Mouse (Mus musculus) kidney, postnatal 0 days (tissue): ENCODE data around the gene Tmem121b. TPM values are rescaled to one million over a fixed set of nuclear protein-coding genes. Genes with fewer than 3 reads are reported as not detected.

Experiments
- ATAC-seq: fragments of 200-750 bp; cut with Nextera tagmentation; replicated peaks from 2 replicates; pipeline ENCODE4 v1.8.0; 2017; ENCODE audit warnings: low read depth, moderate number of reproducible peaks, moderate TSS enrichment, moderate library complexity; ENCODE audit not compliant: low FRiP score
- DNase-seq: peaks from one replicate; pipeline ENCODE4 v3.0.0-alpha.2; 2016; ENCODE audit warnings: low spot score
- H3K27ac ChIP-seq: fragments of 300-500 bp; sonication (generic); 2 replicates; pipeline ENCODE4 v1.5.1; 2014; ENCODE audit warnings: mild to moderate bottlenecking
- H3K27me3 ChIP-seq: fragments of 300-500 bp; sonication (generic); 2 replicates; pipeline ENCODE4 v1.6.1; 2014; ENCODE audit warnings: low read length, mixed read lengths; ENCODE audit not compliant: insufficient read depth
- H3K36me3 ChIP-seq: fragments of 300-500 bp; sonication (generic); 2 replicates; pipeline ENCODE4 v1.6.1; 2014; ENCODE audit warnings: low read length, mixed read lengths; ENCODE audit not compliant: insufficient read depth
- H3K4me1 ChIP-seq: fragments of 300-500 bp; sonication (generic); replicated peaks from 2 replicates; pipeline ENCODE4 v1.6.1; 2014; ENCODE audit warnings: antibody characterized with exemption, low read length, mixed read lengths; ENCODE audit not compliant: insufficient read depth
- H3K4me2 ChIP-seq: fragments of 300-500 bp; sonication (generic); 2 replicates; pipeline ENCODE4 v1.6.1; 2014; ENCODE audit warnings: mild to moderate bottlenecking, low read length, moderate library complexity, mixed read lengths
- H3K4me3 ChIP-seq: fragments of 300-500 bp; sonication (generic); replicated peaks from 2 replicates; pipeline ENCODE4 v1.5.1; 2014; ENCODE audit warnings: low read depth, low read length
- H3K9ac ChIP-seq: fragments of 300-500 bp; sonication (generic); 2 replicates; pipeline ENCODE4 v1.6.1; 2014; ENCODE audit warnings: low read depth, low read length
- H3K9me3 ChIP-seq: fragments of 300-500 bp; sonication (generic); replicated peaks from 2 replicates; pipeline ENCODE4 v1.6.1; 2016; ENCODE audit warnings: low read length, inconsistent platforms, mixed read lengths
- CTCF ChIP-seq: IDR thresholded peaks from 2 replicates; pipeline ENCODE4 v1.5.1; 2016; ENCODE audit warnings: antibody characterized with exemption, low read depth, mild to moderate bottlenecking, moderate library complexity
- WGBS: fragments of 180-500 bp; shearing (Covaris S2); extraction: QIAGEN DNeasy Blood & Tissue Kit; methylation state at CpG from one replicate; pipeline ENCODE4 v1.1.7; 2014; 5-methylcytosine and 5-hydroxymethylcytosine counted together
- polyA plus RNA-seq: library from polyadenylated mRNA; unstranded; fragments of >200 nt; fragmentation: Nextera tagmentation; extraction: Ambion mirVana; gene quantifications from 2 replicates; pipeline ENCODE4 v1.2.1, GENCODE M21; 2015

Gene Tmem121b
- polyA plus RNA-seq, 1 experiment from 2014 or later, result 0.12 TPM

DNA sequence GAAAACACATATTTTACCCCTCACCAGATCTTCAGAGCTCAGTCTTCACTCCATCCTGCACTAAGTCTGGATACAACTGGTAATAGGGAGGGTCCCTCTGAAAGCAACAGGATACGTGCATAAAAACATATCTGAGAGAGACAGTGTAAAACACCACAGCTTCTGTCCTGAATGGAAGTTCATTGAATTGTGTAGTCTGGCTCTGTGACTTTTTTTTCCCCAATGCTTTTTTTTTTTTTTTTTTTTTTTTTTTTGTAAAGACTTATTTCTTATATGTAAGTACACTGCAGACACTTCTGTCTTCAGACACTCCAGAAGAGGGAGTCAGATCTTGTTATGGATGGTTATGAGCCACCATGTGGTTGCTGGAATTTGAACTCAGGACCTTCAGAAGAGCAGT is 39.0 kb upstream of the Tmem121b start:
- H3K4me3 ChIP-seq, result no peak overlapping the region
- 63% methylated on average over 1 of the region's 1 CpGs for WGBS
- ATAC-seq, result no peak
- no peaks in the 10 kb centered on the region for H3K27me3 ChIP-seq
- no peaks in the 10 kb centered on the region for H3K9me3 ChIP-seq
- H3K27ac ChIP-seq, result no peak overlapping the region
- TF ChIP-seq CTCF, result no peak
- no peak overlapping the region for H3K9ac ChIP-seq
- H3K36me3 ChIP-seq, result no peaks in the 10 kb centered on the region
- H3K4me1 ChIP-seq, result no peaks in the 10 kb centered on the region
- H3K4me2 ChIP-seq, result no peak overlapping the region
- no peak for DNase-seq

- no peaks in the 10 kb centered on the region for H3K27me3 ChIP-seq
- no peak for TF ChIP-seq CTCF
- H3K9ac ChIP-seq, result peak within 1 kb of the TSS; percentile 85
- H3K4me1 ChIP-seq, result no peaks in the 10 kb centered on the region
- H3K9me3 ChIP-seq, result no peaks in the 10 kb centered on the region
- 0 out of 2 replicates have a peak within 1 kb of the TSS, but pooled peaks have one; percentile 47 for H3K27ac ChIP-seq
- 0% methylated on average over 75 of the region's 75 CpGs for WGBS
- ATAC-seq (peak; percentile 97), DNase-seq (peak; percentile 96)
- no peaks in the 10 kb centered on the region for H3K36me3 ChIP-seq
- peak within 1 kb of the TSS; percentile 99 for H3K4me3 ChIP-seq
- peak within 1 kb of the TSS; percentile 78 for H3K4me2 ChIP-seq
These were observed 37.7 kb upstream of the Tmem121b start, which contains the start of gene Hdhd5 for GRCm38 (mm10) chr6:120531020-120531965. Gene Hdhd5 (minus strand): TSS chr6:120531319.

DNA sequence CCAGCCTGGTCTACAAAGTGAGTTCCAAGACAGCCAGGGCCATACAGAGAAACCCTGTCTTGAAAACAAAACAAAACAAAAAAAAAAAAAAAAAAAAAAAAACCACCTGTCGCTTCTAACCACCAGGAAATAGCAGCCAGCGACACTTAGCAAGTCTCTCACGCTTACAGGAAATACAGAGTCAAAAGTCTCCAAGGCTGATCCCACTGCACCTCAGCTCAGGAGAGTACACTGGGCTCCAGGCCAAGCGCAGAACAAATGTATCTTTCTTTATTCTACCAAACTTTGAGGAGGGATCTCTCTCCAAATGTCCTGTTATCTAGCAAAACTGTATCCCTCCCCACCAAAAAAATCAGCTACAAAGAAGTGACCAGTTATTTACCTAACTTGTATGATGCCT is 35.5 kb upstream of the Tmem121b start:
- Histone ChIP-seq H3K9ac (no peak overlapping the region), H3K4me2 (no peak overlapping the region), H3K36me3 (no peaks in the 10 kb centered on the region), H3K9me3 (no peaks in the 10 kb centered on the region), H3K27me3 (no peaks in the 10 kb centered on the region), H3K4me3 (no peak overlapping the region), H3K27ac (no peak overlapping the region), H3K4me1 (no peaks in the 10 kb centered on the region)
- WGBS, result 53% methylated on average over 4 of the region's 4 CpGs
- no peak for DNase-seq
- no peak for ATAC-seq
- TF ChIP-seq CTCF, result no peak

DNA sequence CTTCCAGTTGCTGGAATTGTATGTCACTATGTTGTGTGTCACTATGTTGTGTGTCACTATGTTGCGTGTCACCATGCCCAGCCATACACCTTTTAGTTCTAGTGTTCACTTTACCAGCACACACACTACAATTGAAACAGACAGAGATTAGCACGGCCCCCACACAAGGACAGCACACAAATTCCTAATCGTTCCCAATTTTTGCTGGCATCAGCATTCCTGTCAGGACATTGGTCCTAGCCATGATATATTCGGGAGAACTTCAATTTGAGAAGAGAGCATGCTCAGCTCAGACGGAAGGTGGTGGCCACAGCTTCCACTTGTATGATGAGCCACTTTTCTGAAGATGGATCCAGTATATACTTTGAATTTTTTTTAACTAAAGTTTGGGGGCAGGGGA is 31.2 kb upstream of the Tmem121b start:
- Histone ChIP-seq H3K4me3 (no peak overlapping the region), H3K27me3 (no peaks in the 10 kb centered on the region), H3K9ac (no peak overlapping the region), H3K4me2 (no peak overlapping the region), H3K4me1 (no peaks in the 10 kb centered on the region), H3K27ac (no peak overlapping the region), H3K36me3 (peaks cover 7% of the 10 kb centered on the region; the same call in 1 of the 2 replicates), H3K9me3 (no peaks in the 10 kb centered on the region)
- no peak for TF ChIP-seq CTCF
- DNase-seq (no peak), ATAC-seq (no peak)
- 80% methylated on average over 5 of the region's 5 CpGs for WGBS

DNA sequence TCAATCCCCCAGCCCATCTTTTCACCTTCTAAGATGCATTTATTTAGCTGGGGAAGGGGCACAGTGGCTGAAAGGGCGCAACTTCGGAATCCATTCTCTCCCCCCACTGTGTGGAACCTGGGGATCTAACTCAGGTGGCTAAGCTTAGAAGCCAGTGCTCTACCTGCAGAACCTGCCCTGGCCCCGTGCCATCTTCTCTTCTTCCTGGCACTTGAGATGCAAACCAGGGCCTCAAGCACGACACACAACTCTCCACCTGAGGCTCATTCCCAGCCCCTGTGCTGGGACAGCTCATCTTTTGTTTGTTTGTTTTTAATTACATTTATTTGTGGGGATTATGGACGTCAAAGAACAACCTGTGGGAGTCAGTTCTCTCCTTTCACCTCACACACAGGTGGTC is 26.0 kb upstream of the Tmem121b start:
- Histone ChIP-seq H3K27ac (no peak overlapping the region), H3K4me3 (no peak overlapping the region), H3K36me3 (peaks cover 18% of the 10 kb centered on the region; the same call in 1 of the 2 replicates), H3K4me1 (no peaks in the 10 kb centered on the region), H3K9ac (no peak overlapping the region), H3K27me3 (no peaks in the 10 kb centered on the region), H3K9me3 (no peaks in the 10 kb centered on the region), H3K4me2 (no peak overlapping the region)
- TF ChIP-seq CTCF, result no peak
- DNase-seq (no peak), ATAC-seq (no peak)
- WGBS, result 85% methylated on average over 5 of the region's 5 CpGs

DNA sequence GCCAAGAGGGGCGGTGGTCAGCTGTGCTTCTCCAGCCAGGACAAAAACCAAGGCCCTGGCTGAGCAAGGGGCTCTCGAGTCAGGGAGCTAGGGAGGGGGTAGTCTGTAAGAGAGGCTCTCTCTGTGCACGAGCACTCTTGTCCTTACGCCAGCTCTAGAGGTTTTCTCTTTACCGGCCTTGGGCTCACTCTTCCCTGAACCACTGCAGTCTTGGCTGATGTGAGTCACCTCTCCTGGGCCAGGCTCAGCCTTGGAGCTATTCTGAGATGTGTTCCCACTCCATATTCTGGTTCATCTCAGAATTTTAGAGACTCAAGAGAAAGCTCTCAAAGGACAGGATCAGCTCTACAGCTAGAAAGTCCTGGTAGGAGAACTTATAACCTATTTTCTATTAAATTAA is 23.7 kb upstream of the Tmem121b start:
- no peak overlapping the region for H3K9ac ChIP-seq
- ATAC-seq, result no peak
- no peak for DNase-seq
- no peak overlapping the region for H3K4me3 ChIP-seq
- no peaks in the 10 kb centered on the region for H3K27me3 ChIP-seq
- H3K4me1 ChIP-seq, result no peaks in the 10 kb centered on the region
- no peak for TF ChIP-seq CTCF
- no peak overlapping the region for H3K4me2 ChIP-seq
- peaks cover 23% of the 10 kb centered on the region; the same call in 1 of the 2 replicates for H3K36me3 ChIP-seq
- H3K27ac ChIP-seq, result no peak overlapping the region
- 86% methylated on average over 5 of the region's 5 CpGs for WGBS
- no peaks in the 10 kb centered on the region for H3K9me3 ChIP-seq
